Mouse (Mus musculus) G1E (cell line): ENCODE measurements at regions not wholly inside any gene's neighbourhood (a gene's known extent, or its start where the extent isn't known, plus 50 kb on each side); places are given as distances from the start of the nearest gene placed in this dataset.
"Not testable (repeated sequence)": the region's sequence is repeated elsewhere in the genome, so short reads cannot be mapped to it uniquely, and the experiment has no call there.

Source experiments
- ATAC-seq: 2 replicates; pipeline ENCODE4 v1.8.0; 2016; ENCODE audit warnings: mild to moderate bottlenecking; ENCODE audit not compliant: insufficient number of reproducible peaks, poor library complexity, low FRiP score, severe bottlenecking; ENCODE audit errors: extremely low read depth
- DNase-seq: peaks from one replicate; pipeline ENCODE4 v3.0.0; 2012; ENCODE audit warnings: low spot score
- H3K27me3 ChIP-seq: 2 replicates; pipeline ENCODE4 v1.6.1; 2012; ENCODE audit warnings: mild to moderate bottlenecking, low read length, inconsistent platforms; ENCODE audit not compliant: insufficient read depth
- H3K36me3 ChIP-seq: replicated peaks from 2 replicates; pipeline ENCODE3; 2012; ENCODE audit warnings: mild to moderate bottlenecking, inconsistent platforms
- H3K4me1 ChIP-seq: 2 replicates; pipeline ENCODE4 v1.6.1; 2012; ENCODE audit warnings: low read depth, low read length, inconsistent platforms, mixed read lengths; ENCODE audit not compliant: insufficient read depth
- H3K4me3 ChIP-seq: 2 replicates; pipeline ENCODE4 v1.5.1; 2012; ENCODE audit warnings: low read depth, mild to moderate bottlenecking, inconsistent platforms, low read length, moderate library complexity, mixed read lengths
- H3K9me3 ChIP-seq: replicated peaks from 2 replicates; pipeline ENCODE4 v1.6.1; 2012; ENCODE audit warnings: inconsistent platforms
- CTCF ChIP-seq: IDR thresholded peaks from 2 replicates; pipeline ENCODE4 v1.5.1; 2012; ENCODE audit warnings: low read depth, low read length, inconsistent platforms, mixed read lengths
- GATA1 ChIP-seq: IDR thresholded peaks from 2 replicates; pipeline ENCODE4 v1.6.1; 2012; ENCODE audit warnings: borderline replicate concordance, low read length, inconsistent platforms, mixed read lengths
- GATA2 ChIP-seq: IDR thresholded peaks from 2 replicates; pipeline ENCODE4 v1.6.1; 2012; ENCODE audit warnings: low read depth, low read length, inconsistent platforms, borderline replicate concordance
- POLR2AphosphoS5 ChIP-seq: IDR thresholded peaks from 2 replicates; pipeline ENCODE4 v1.6.1; 2012; ENCODE audit warnings: low read depth, low read length, inconsistent platforms; ENCODE audit not compliant: insufficient replicate concordance
- TAL1 ChIP-seq: conservative IDR thresholded peaks from 2 replicates; pipeline ENCODE4 v1.6.1; 2012; ENCODE audit warnings: low read depth, low read length, inconsistent platforms, mixed read lengths

GRCm38 (mm10) chr2:147297876-147298498 is 63.7 kb upstream of the Pax1 start:
- no peak for ATAC-seq
- Histone ChIP-seq H3K9me3 (peaks cover 52% of the 10 kb centered on the region), H3K27me3 (no peaks in the 10 kb centered on the region), H3K36me3 (no peaks in the 10 kb centered on the region), H3K4me3 (no peak overlapping the region), H3K4me1 (no peaks in the 10 kb centered on the region)
- TF ChIP-seq POLR2AphosphoS5: no peak
- TF ChIP-seq TAL1: no peak
- TF ChIP-seq CTCF: no peak
- no peak for TF ChIP-seq GATA2
- TF ChIP-seq GATA1: no peak
- DNase-seq: no peak

- peaks cover 48% of the 10 kb centered on the region for H3K9me3 ChIP-seq
- not testable (repeated sequence) for H3K4me3 ChIP-seq, ATAC-seq, H3K27me3 ChIP-seq, DNase-seq, H3K36me3 ChIP-seq, H3K4me1 ChIP-seq
These were observed 66.8 kb upstream of the Pax1 start for GRCm38 (mm10) chr2:147294926-147295325.

GRCm38 (mm10) chr2:147293294-147293688 is 68.4 kb upstream of the Pax1 start:
- H3K27me3 ChIP-seq: no peaks in the 10 kb centered on the region
- H3K4me1 ChIP-seq: no peaks in the 10 kb centered on the region
- H3K4me3 ChIP-seq: no peak overlapping the region
- TF ChIP-seq TAL1: no peak
- TF ChIP-seq GATA1: no peak
- no peak for TF ChIP-seq POLR2AphosphoS5
- TF ChIP-seq GATA2: no peak
- TF ChIP-seq CTCF: no peak
- H3K36me3 ChIP-seq: no peaks in the 10 kb centered on the region
- H3K9me3 ChIP-seq: peaks cover 41% of the 10 kb centered on the region
- DNase-seq: no peak
- ATAC-seq: no peak

- H3K9me3 ChIP-seq: peaks cover 41% of the 10 kb centered on the region
- H3K27me3 ChIP-seq: no peaks in the 10 kb centered on the region
- TF ChIP-seq TAL1: no peak
- no peak for TF ChIP-seq GATA1
- no peak for TF ChIP-seq POLR2AphosphoS5
- no peak for TF ChIP-seq CTCF
- DNase-seq: no peak
- no peak for ATAC-seq
- H3K4me3 ChIP-seq: no peak overlapping the region
- no peaks in the 10 kb centered on the region for H3K36me3 ChIP-seq
- no peaks in the 10 kb centered on the region for H3K4me1 ChIP-seq
These were observed 69.1 kb upstream of the Pax1 start for GRCm38 (mm10) chr2:147292387-147293293.

- TF ChIP-seq GATA1 (no peak), GATA2 (no peak), TAL1 (no peak), POLR2AphosphoS5 (no peak), CTCF (no peak)
- H3K36me3 ChIP-seq: no peaks in the 10 kb centered on the region
- H3K9me3 ChIP-seq: peaks cover 45% of the 10 kb centered on the region
- no peak for ATAC-seq
- H3K4me1 ChIP-seq: no peaks in the 10 kb centered on the region
- DNase-seq: no peak
- H3K27me3 ChIP-seq: no peaks in the 10 kb centered on the region
- no peak overlapping the region for H3K4me3 ChIP-seq
These were observed 78.3 kb upstream of the Pax1 start for GRCm38 (mm10) chr2:147283390-147283789.

GRCm38 (mm10) chr2:147277636-147278035 is 83.6 kb upstream of the Nkx2-2 start:
- Histone ChIP-seq H3K9me3 (peaks cover 31% of the 10 kb centered on the region), H3K36me3 (no peaks in the 10 kb centered on the region), H3K4me1 (no peaks in the 10 kb centered on the region), H3K4me3 (no peak overlapping the region), H3K27me3 (no peaks in the 10 kb centered on the region)
- TF ChIP-seq GATA2: no peak
- TF ChIP-seq GATA1: no peak
- DNase-seq (no peak), ATAC-seq (no peak)
